Mouse (Mus musculus): Measurements from ENCODE around the gene Gm5169.
"Not testable (repeated sequence)": the region's sequence is repeated elsewhere in the genome, so short reads cannot be mapped to it uniquely, and the experiment has no call there.

Gm5169 gene

GRCm38 (mm10) chrX:25301355-25301754, at the start of gene Gm5169:
TSS of gene Gm5169 (minus strand) at chrX:25301455.
- DNase-seq (ENCODE audit: low read depth, low spot score): not testable (repeated sequence)

- not testable (repeated sequence) for DNase-seq (ENCODE audit: low read depth, low spot score)
Measured at GRCm38 (mm10) chrX:25347424-25347823, 46.2 kb upstream of the Gm5169 start.
